Mouse (Mus musculus): ENCODE measurements around the gene Bmp6.

- TF ChIP-seq POLR2A (IDR thresholded peaks at IDR 0.05; ENCODE audit: borderline replicate concordance, control insufficient read depth, low read depth, low read length) (no peak), CTCF (IDR thresholded peaks at IDR 0.05; ENCODE audit: control insufficient read depth, insufficient read depth, low read length) (no peak)
Observed at GRCm38 (mm10) chr13:38359045-38359444, 14.1 kb downstream of the Bmp6 start.
